Mouse (Mus musculus) intestine, embryonic 15.5 days (tissue): ENCODE measurements around the gene Fuca1. TPM values are rescaled to one million over a fixed set of nuclear protein-coding genes. Genes with fewer than 3 reads are reported as not detected.
"Not testable (repeated sequence)": the region's sequence is repeated elsewhere in the genome, so short reads cannot be mapped to it uniquely, and the experiment has no call there.

Experiments
- ATAC-seq: fragments of 200-750 bp; cut with Nextera tagmentation; 2 replicates; pipeline ENCODE4 v1.8.0; 2017; ENCODE audit warnings: moderate TSS enrichment, moderate library complexity
- H3K27ac ChIP-seq: fragments of 300-500 bp; sonication (generic); 2 replicates; pipeline ENCODE4 v1.5.1; 2015; ENCODE audit warnings: mild to moderate bottlenecking, inconsistent platforms
- H3K27me3 ChIP-seq: fragments of 300-500 bp; sonication (generic); replicated peaks from 2 replicates; pipeline ENCODE4 v1.6.1; 2015; ENCODE audit warnings: inconsistent platforms
- H3K36me3 ChIP-seq: fragments of 300-500 bp; sonication (generic); 2 replicates; pipeline ENCODE4 v1.6.1; 2015; ENCODE audit warnings: inconsistent platforms
- H3K4me1 ChIP-seq: fragments of 300-500 bp; sonication (generic); replicated peaks from 2 replicates; pipeline ENCODE4 v1.6.1; 2015; ENCODE audit warnings: inconsistent platforms
- H3K4me2 ChIP-seq: fragments of 300-500 bp; sonication (generic); replicated peaks from 2 replicates; pipeline ENCODE4 v1.6.1; 2015; ENCODE audit warnings: mild to moderate bottlenecking, inconsistent platforms
- H3K4me3 ChIP-seq: fragments of 300-500 bp; sonication (generic); replicated peaks from 2 replicates; pipeline ENCODE4 v1.5.1; 2015; ENCODE audit warnings: inconsistent platforms
- H3K9ac ChIP-seq: fragments of 300-500 bp; sonication (generic); 2 replicates; pipeline ENCODE4 v1.6.1; 2015; ENCODE audit warnings: inconsistent platforms
- H3K9me3 ChIP-seq: fragments of 300-500 bp; sonication (generic); 2 replicates; pipeline ENCODE4 v1.6.1; 2016; ENCODE audit warnings: inconsistent platforms
- WGBS: fragments of 180-500 bp; shearing (Covaris S2); methylation state at CpG from one replicate; pipeline ENCODE4 v1.1.7; 2015; 5-methylcytosine and 5-hydroxymethylcytosine counted together
- polyA plus RNA-seq: library from polyadenylated mRNA; unstranded; fragments of >200 nt; fragmentation: Nextera tagmentation; extraction: Ambion mirVana; gene quantifications from 2 replicates; pipeline ENCODE4 v1.2.1, GENCODE M21; 2015

The Fuca1 gene
- polyA plus RNA-seq, 1 experiment from 2014 or later: 134 TPM

GRCm38 (mm10) chr4:135929828-135930227 lies 9.3 kb downstream of the Fuca1 start:
- Histone ChIP-seq H3K27ac (peak overlapping the region; percentile 36; the same call in 1 of the 2 replicates), H3K36me3 (0 out of 2 replicates have a peak, but pooled peaks cover 18% of the 10 kb centered on the region), H3K4me2 (no peak overlapping the region), H3K27me3 (no peaks in the 10 kb centered on the region), H3K9ac (no peak overlapping the region), H3K4me3 (no peak overlapping the region), H3K4me1 (0 out of 2 replicates have a peak, but pooled peaks cover 3% of the 10 kb centered on the region), H3K9me3 (no peaks in the 10 kb centered on the region)
- peak; percentile 72 for ATAC-seq
- WGBS: 62% methylated on average over 9 of the region's 9 CpGs

GRCm38 (mm10) chr4:135930239-135930638 lies 9.7 kb downstream of the Fuca1 start:
- H3K27me3 ChIP-seq: no peaks in the 10 kb centered on the region
- no peak for ATAC-seq
- 0 out of 2 replicates have a peak, but pooled peaks cover 3% of the 10 kb centered on the region for H3K4me1 ChIP-seq
- 0 out of 2 replicates have a peak, but pooled peaks cover 18% of the 10 kb centered on the region for H3K36me3 ChIP-seq
- peak overlapping the region; percentile 36; the same call in 1 of the 2 replicates for H3K27ac ChIP-seq
- H3K4me2 ChIP-seq: no peak overlapping the region
- no peaks in the 10 kb centered on the region for H3K9me3 ChIP-seq
- 91% methylated on average over 8 of the region's 8 CpGs for WGBS
- no peak overlapping the region for H3K9ac ChIP-seq
- H3K4me3 ChIP-seq: no peak overlapping the region

- Histone ChIP-seq H3K36me3 (0 out of 2 replicates have a peak, but pooled peaks cover 14% of the 10 kb centered on the region), H3K4me2 (no peak overlapping the region), H3K4me1 (no peaks in the 10 kb centered on the region), H3K9ac (no peak overlapping the region), H3K9me3 (no peaks in the 10 kb centered on the region), H3K27ac (no peak overlapping the region), H3K27me3 (no peaks in the 10 kb centered on the region), H3K4me3 (no peak overlapping the region)
- WGBS: 69% methylated on average over 5 of the region's 5 CpGs
- no peak for ATAC-seq
Observed at GRCm38 (mm10) chr4:135931832-135932231, 11.3 kb downstream of the Fuca1 start.

- Histone ChIP-seq H3K27me3 (no peaks in the 10 kb centered on the region), H3K9ac (no peak overlapping the region), H3K27ac (no peak overlapping the region), H3K4me2 (no peak overlapping the region), H3K9me3 (no peaks in the 10 kb centered on the region), H3K4me3 (no peak overlapping the region), H3K36me3 (0 out of 2 replicates have a peak, but pooled peaks cover 14% of the 10 kb centered on the region), H3K4me1 (no peaks in the 10 kb centered on the region)
- peak; percentile 34; the same call in 1 of the 2 replicates for ATAC-seq
- 65% methylated on average over 12 of the region's 12 CpGs for WGBS
Observed at GRCm38 (mm10) chr4:135934708-135935500, 14.4 kb downstream of the Fuca1 start.

- no peak for ATAC-seq
- WGBS: 63% methylated on average over 5 of the region's 5 CpGs
- no peaks in the 10 kb centered on the region for H3K9me3 ChIP-seq
- H3K4me2 ChIP-seq: no peak overlapping the region
- no peak overlapping the region for H3K4me3 ChIP-seq
- H3K27me3 ChIP-seq: no peaks in the 10 kb centered on the region
- H3K27ac ChIP-seq: no peak overlapping the region
- peaks cover 17% of the 10 kb centered on the region; the same call in 1 of the 2 replicates for H3K36me3 ChIP-seq
- H3K9ac ChIP-seq: no peak overlapping the region
- no peaks in the 10 kb centered on the region for H3K4me1 ChIP-seq
Observed at GRCm38 (mm10) chr4:135935502-135935901, 15.0 kb downstream of the Fuca1 start.

GRCm38 (mm10) chr4:135938858-135939257 lies 18.3 kb downstream of the Fuca1 start:
- Histone ChIP-seq H3K4me1 (no peaks in the 10 kb centered on the region), H3K4me2 (no peak overlapping the region), H3K36me3 (peaks cover 10% of the 10 kb centered on the region; the same call in 1 of the 2 replicates), H3K9ac (no peak overlapping the region), H3K27ac (no peak overlapping the region), H3K27me3 (no peaks in the 10 kb centered on the region), H3K4me3 (no peak overlapping the region), H3K9me3 (no peaks in the 10 kb centered on the region)
- WGBS: 77% methylated on average over 7 of the region's 7 CpGs
- no peak for ATAC-seq

- not testable (repeated sequence) for ATAC-seq, H3K27me3 ChIP-seq, H3K4me1 ChIP-seq, H3K9ac ChIP-seq, H3K4me2 ChIP-seq, H3K27ac ChIP-seq, H3K9me3 ChIP-seq, H3K4me3 ChIP-seq
- H3K36me3 ChIP-seq: peaks cover 10% of the 10 kb centered on the region; the same call in 1 of the 2 replicates
- WGBS: 85% methylated on average over 8 of the region's 8 CpGs
Observed at GRCm38 (mm10) chr4:135941026-135941425, 20.5 kb downstream of the Fuca1 start.

GRCm38 (mm10) chr4:135942193-135942592 lies 21.7 kb downstream of the Fuca1 start:
- no peak overlapping the region for H3K4me3 ChIP-seq
- no peak overlapping the region for H3K4me2 ChIP-seq
- WGBS: 76% methylated on average over 6 of the region's 6 CpGs
- peaks cover 6% of the 10 kb centered on the region for H3K4me1 ChIP-seq
- no peaks in the 10 kb centered on the region for H3K9me3 ChIP-seq
- H3K27ac ChIP-seq: no peak overlapping the region
- H3K27me3 ChIP-seq: no peaks in the 10 kb centered on the region
- ATAC-seq: no peak
- H3K36me3 ChIP-seq: peaks cover 10% of the 10 kb centered on the region; the same call in 1 of the 2 replicates
- H3K9ac ChIP-seq: no peak overlapping the region

GRCm38 (mm10) chr4:135943389-135943788 lies 22.9 kb downstream of the Fuca1 start:
- Histone ChIP-seq H3K9me3 (no peaks in the 10 kb centered on the region), H3K9ac (no peak overlapping the region), H3K4me1 (peaks cover 7% of the 10 kb centered on the region), H3K27me3 (no peaks in the 10 kb centered on the region), H3K4me2 (no peak overlapping the region), H3K4me3 (no peak overlapping the region), H3K27ac (no peak overlapping the region), H3K36me3 (peaks cover 10% of the 10 kb centered on the region; the same call in 1 of the 2 replicates)
- WGBS: 58% methylated on average over 4 of the region's 4 CpGs
- ATAC-seq: no peak

- H3K4me1 ChIP-seq: peaks cover 7% of the 10 kb centered on the region
- H3K9ac ChIP-seq: peak overlapping the region; percentile 41
- H3K27ac ChIP-seq: peak overlapping the region; percentile 76
- peak; percentile 41 for ATAC-seq
- H3K9me3 ChIP-seq: no peaks in the 10 kb centered on the region
- H3K4me2 ChIP-seq: peak overlapping the region; percentile 77
- no peaks in the 10 kb centered on the region for H3K27me3 ChIP-seq
- H3K4me3 ChIP-seq: peak overlapping the region; percentile 88
- 70% methylated on average over 10 of the region's 10 CpGs for WGBS
- peaks cover 5% of the 10 kb centered on the region; the same call in 1 of the 2 replicates for H3K36me3 ChIP-seq
Observed at GRCm38 (mm10) chr4:135945706-135946105, 25.2 kb downstream of the Fuca1 start.

GRCm38 (mm10) chr4:135946278-135946658 lies 25.7 kb downstream of the Fuca1 start, which contains the start of gene Hmgcl:
Gene Hmgcl (plus strand): TSS chr4:135946448.
- Histone ChIP-seq H3K27me3 (no peaks in the 10 kb centered on the region), H3K4me1 (peaks cover 7% of the 10 kb centered on the region), H3K9me3 (no peaks in the 10 kb centered on the region), H3K27ac (peak within 1 kb of the TSS; percentile 76), H3K4me2 (peak within 1 kb of the TSS; percentile 77), H3K4me3 (peak within 1 kb of the TSS; percentile 88), H3K36me3 (peaks cover under 1% of the 10 kb centered on the region), H3K9ac (peak within 1 kb of the TSS; percentile 88)
- ATAC-seq: peak; percentile 96
- 0% methylated on average over 23 of the region's 23 CpGs for WGBS

- peak overlapping the region; percentile 88 for H3K9ac ChIP-seq
- WGBS: 1% methylated on average over 28 of the region's 28 CpGs
Observed at GRCm38 (mm10) chr4:135946659-135947301, 26.2 kb downstream of the Fuca1 start.

More at GRCm38 (mm10) chr4:135946659-135947301, 26.2 kb downstream of the Fuca1 start:
- Histone ChIP-seq H3K4me2 (peak overlapping the region; percentile 77), H3K4me1 (peaks cover 7% of the 10 kb centered on the region), H3K36me3 (peaks cover 5% of the 10 kb centered on the region), H3K9me3 (no peaks in the 10 kb centered on the region), H3K27me3 (no peaks in the 10 kb centered on the region), H3K4me3 (peak overlapping the region; percentile 88), H3K27ac (peak overlapping the region; percentile 76)
- peak; percentile 47 for ATAC-seq
